Mouse (Mus musculus) gastrocnemius, postnatal 4 days (tissue): Measurements from ENCODE around the gene Nxpe2. TPM values are rescaled to one million over a fixed set of nuclear protein-coding genes. Genes with fewer than 3 reads are reported as not detected.
"Not testable (repeated sequence)": the region's sequence is repeated elsewhere in the genome, so short reads cannot be mapped to it uniquely, and the experiment has no call there.

Experiments used
- DNase-seq, 2 experiments: peaks; one replicate each; pipeline ENCODE4 v3.0.0; 2021 to 2022; ENCODE audit warnings: low spot score in 2 of 2, mixed read lengths in 2 of 2
- total RNA-seq, 2 experiments: library from RNA; stranded (reverse); gene quantifications; 2 replicates each; pipeline ENCODE4 v1.2.3; 2021

The Nxpe2 gene
- total RNA-seq, 2 experiments from 2014 or later: 1.5 to 2.3 TPM

DNA sequence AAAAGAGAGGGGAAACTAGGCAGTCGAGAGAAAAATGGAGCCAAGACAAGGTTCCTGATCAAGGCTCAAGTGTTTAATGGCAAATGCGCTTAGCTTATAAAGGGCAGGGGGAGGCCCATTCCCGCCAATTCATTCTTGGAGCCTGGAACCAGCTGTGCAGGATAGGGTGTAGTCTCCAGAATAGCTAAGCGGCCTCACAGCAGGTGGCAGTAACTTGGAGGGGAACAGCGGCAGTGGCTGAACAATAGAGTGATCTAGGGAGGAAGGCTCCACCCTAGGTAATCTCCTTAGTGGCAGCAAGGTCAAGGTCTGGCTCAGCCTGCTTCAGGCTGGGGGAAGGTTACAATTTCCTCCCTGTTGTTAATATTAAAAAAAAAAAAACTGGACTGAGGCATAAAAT lies 49.7 kb downstream of the Nxpe2 start:
- not testable (repeated sequence) for DNase-seq

DNA sequence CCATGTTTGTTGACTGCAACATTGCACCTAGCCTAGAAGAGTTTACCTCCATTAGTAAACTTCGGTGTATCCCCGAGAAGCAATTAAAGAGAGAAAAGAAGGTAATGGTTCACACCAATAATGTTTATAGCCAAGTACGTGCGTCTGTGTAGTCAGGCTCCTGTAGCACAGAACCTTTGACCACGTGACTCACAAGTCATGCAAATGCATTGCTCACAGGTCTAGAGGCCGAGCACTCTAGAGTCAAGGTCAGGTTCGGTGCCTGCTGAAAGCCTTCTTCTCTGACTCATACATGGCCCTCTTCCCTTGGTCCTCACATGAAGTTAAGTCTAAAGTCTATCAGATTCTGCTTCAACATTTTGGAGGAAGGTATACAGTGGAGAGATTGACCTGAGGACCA lies 54.3 kb downstream of the Nxpe2 start:
- no peak for DNase-seq

DNA sequence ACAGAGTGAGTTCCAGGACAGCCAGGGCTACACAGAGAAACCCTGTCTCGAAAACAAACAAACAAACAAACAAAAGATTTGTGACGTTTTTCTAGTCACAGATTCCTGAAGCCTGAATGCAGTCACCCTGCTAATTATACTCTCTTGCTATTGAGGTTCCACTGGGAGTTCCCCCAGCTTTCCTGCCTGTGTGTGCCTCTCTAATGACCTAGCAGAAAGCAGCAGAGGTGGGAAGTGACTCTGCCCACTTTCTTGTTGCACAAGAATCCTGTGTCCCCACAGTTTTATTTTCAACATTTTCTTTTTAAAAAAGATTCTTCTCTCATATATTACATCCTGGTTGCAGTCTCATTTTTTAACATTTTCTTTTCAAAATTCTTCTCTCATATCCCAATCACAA lies 58.5 kb downstream of the Nxpe2 start:
- DNase-seq: no peak

DNA sequence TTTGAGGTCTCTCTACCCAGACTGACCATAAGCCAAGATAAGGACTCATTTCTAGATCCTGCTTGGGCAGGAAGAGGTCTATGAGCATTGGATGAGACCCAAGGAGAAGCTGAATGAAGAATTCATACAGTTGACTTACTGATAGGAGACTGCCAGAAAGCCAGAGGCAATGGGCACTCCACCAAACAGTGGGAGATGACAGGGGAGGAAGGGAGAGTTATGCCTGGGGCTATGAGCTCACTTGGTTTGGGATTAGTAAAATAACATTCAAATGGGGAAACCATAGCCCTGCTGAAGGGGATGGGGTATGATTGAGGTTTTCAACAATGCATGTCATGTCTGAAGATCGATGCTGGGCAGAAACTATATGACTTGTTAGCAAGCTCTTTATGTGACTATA lies 63.0 kb downstream of the Nxpe2 start:
- DNase-seq: no peak

DNA sequence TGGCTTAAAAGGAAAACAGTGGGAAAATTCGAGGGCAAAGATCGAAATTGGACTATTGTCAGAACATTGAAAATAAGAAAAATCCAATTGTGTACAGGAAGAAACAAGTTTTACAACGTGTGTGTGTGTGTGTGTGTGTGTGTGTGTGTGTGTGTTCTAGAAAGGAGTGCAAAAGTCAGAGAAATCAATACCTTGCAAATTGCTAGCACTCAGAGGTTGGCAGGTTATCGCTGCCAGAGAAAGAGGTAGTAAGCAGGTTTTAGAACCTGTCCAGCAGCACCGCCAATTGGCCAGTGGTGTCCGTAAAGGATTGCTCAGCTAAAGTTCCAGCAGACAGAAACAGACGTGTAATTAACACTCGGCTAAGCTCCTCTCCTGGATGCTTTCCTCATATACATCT lies 69.0 kb downstream of the Nxpe2 start:
- no peak for DNase-seq

DNA sequence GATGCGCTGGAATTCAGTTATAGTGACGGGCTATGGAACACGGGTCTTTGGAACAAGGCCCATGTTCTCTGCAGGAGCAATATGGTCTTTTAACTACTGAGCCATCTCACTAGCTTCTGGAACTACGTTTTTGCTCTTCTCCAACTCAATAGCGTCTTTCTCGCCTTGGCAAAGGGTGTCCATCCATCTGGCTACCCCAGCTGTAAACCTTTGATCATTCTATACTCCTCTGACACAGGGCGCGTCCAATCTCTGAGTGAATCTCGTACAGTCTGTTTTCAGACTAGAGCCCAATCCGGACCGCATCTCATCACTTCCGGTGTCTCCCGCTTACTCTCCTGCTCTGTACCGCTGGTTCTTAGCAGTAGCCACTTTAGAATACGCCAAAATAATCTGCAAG lies 76.4 kb downstream of the Nxpe2 start:
- no peak for DNase-seq

Other genes with a start within 250 kb of the Nxpe2 start
- 1 to 10 TPM; 8.5 to 9.5 TPM for gene Nxpe4, start 191.4 kb downstream of the Nxpe2 start, total RNA-seq
- gene Rexo2, start 127.2 kb upstream of the Nxpe2 start, total RNA-seq: 10 to 100 TPM; 56.4 TPM
- 10 to 100 TPM; 31.9 to 32.9 TPM for gene Rbm7, start 141.8 kb upstream of the Nxpe2 start, total RNA-seq
- 10 to 100 TPM; 13.8 to 24.5 TPM for gene Gm5617, start 142.0 kb upstream of the Nxpe2 start, total RNA-seq